Mouse (Mus musculus): ENCODE results near the gene Serinc2. TPM values are rescaled to one million over a fixed set of nuclear protein-coding genes. Genes with fewer than 3 reads are reported as not detected.

Serinc2 gene
- total RNA-seq (2023), result not detected

GRCm38 (mm10) chr4:130279105-130279504 lies at the start of gene Serinc2:
Serinc2 (minus strand) TSS chr4:130279205.

GRCm38 (mm10) chr4:130308231-130309081 lies 29.5 kb upstream of the Serinc2 start, which contains the start of the genes Fabp3 and Gm10570:
Fabp3 (plus strand) TSS chr4:130308595.
Gm10570 (minus strand) TSS chr4:130308674.

GRCm38 (mm10) chr4:130222179-130222578 lies 56.8 kb downstream of the Serinc2 start, which contains the start of gene Gm853:
Gm853 (minus strand) TSS chr4:130222401.

Other genes starting within 250 kb of the Serinc2 start
- under 1 TPM in 1 of 2 experiments, not detected in 1; 0.46 TPM for gene Col16a1, start 231.4 kb downstream of the Serinc2 start, total RNA-seq (2023)
- 10 to 100 TPM; 27.8 to 28.3 TPM for gene Pef1, start 176.6 kb downstream of the Serinc2 start, total RNA-seq (2023)
- not detected for gene Hcrtr1, start 139.8 kb downstream of the Serinc2 start, total RNA-seq (2023)
- gene Tinagl1, start 104.1 kb downstream of the Serinc2 start, total RNA-seq (2023), result not detected
- gene Gm853, start 56.8 kb downstream of the Serinc2 start, total RNA-seq (2023), result not detected
- not detected for gene Fabp3, start 29.4 kb upstream of the Serinc2 start, total RNA-seq (2023)
- not detected for gene Gm10570, start 29.5 kb upstream of the Serinc2 start, total RNA-seq (2023)
- gene Zcchc17, start 80.7 kb upstream of the Serinc2 start, total RNA-seq (2023), result 10 to 100 TPM; 18.8 to 21.3 TPM
- gene Snrnp40, start 80.9 kb upstream of the Serinc2 start, total RNA-seq (2023), result 10 to 100 TPM; 36.8 to 39.0 TPM